Mouse (Mus musculus) midbrain, embryonic 14.5 days (tissue): ENCODE measurements around the gene Krt28. TPM values are rescaled to one million over a fixed set of nuclear protein-coding genes. Genes with fewer than 3 reads are reported as not detected.
A peak's percentile ranks its signal among the peaks of the same experiment; 100 is the strongest.

Source experiments
- ATAC-seq: fragments of 200-750 bp; cut with Nextera tagmentation; 2 replicates; pipeline ENCODE4 v1.8.0; 2017; ENCODE audit warnings: moderate number of reproducible peaks, moderate library complexity; ENCODE audit not compliant: low FRiP score, low TSS enrichment
- DNase-seq: peaks from one replicate; pipeline ENCODE4 v3.0.0-alpha.2; 2015
- H3K27ac ChIP-seq: fragments of 300-500 bp; sonication (generic); replicated peaks from 2 replicates; pipeline ENCODE4 v1.5.1; 2014; ENCODE audit warnings: mild to moderate bottlenecking, low read depth, low read length, moderate library complexity
- H3K27me3 ChIP-seq: fragments of 300-500 bp; sonication (generic); 2 replicates; pipeline ENCODE4 v1.6.1; 2014; ENCODE audit warnings: low read length, control low read depth, mixed read lengths; ENCODE audit not compliant: control insufficient read depth, insufficient read depth
- H3K36me3 ChIP-seq: fragments of 300-500 bp; sonication (generic); 2 replicates; pipeline ENCODE4 v1.6.1; 2014; ENCODE audit warnings: low read length, control low read depth; ENCODE audit not compliant: control insufficient read depth, insufficient read depth
- H3K4me1 ChIP-seq: fragments of 300-500 bp; sonication (generic); 2 replicates; pipeline ENCODE4 v1.6.1; 2014; ENCODE audit warnings: mild to moderate bottlenecking, antibody characterized with exemption, low read length, control low read depth; ENCODE audit not compliant: control insufficient read depth, insufficient read depth
- H3K4me2 ChIP-seq: fragments of 300-500 bp; sonication (generic); 2 replicates; pipeline ENCODE4 v1.6.1; 2014; ENCODE audit warnings: mild to moderate bottlenecking, low read length, moderate library complexity
- H3K4me3 ChIP-seq: fragments of 300-500 bp; sonication (generic); replicated peaks from 2 replicates; pipeline ENCODE4 v1.5.1; 2014; ENCODE audit warnings: low read depth, low read length
- H3K9ac ChIP-seq: fragments of 300-500 bp; sonication (generic); replicated peaks from 2 replicates; pipeline ENCODE4 v1.6.1; 2014; ENCODE audit warnings: mild to moderate bottlenecking, low read length, moderate library complexity
- H3K9me3 ChIP-seq: fragments of 300-500 bp; sonication (generic); 2 replicates; pipeline ENCODE4 v1.6.1; 2016; ENCODE audit warnings: low read length, control low read depth, mixed read lengths; ENCODE audit not compliant: control insufficient read depth
- WGBS: fragments of 180-500 bp; shearing (Covaris S2); extraction: QIAGEN DNeasy Blood & Tissue Kit; methylation state at CpG from one replicate; pipeline ENCODE4 v1.1.7; 2014; 5-methylcytosine and 5-hydroxymethylcytosine counted together
- polyA plus RNA-seq: library from polyadenylated mRNA; unstranded; fragments of >200 nt; fragmentation: Nextera tagmentation; extraction: Ambion mirVana; gene quantifications from 2 replicates; pipeline ENCODE4 v1.2.1, GENCODE M21; 2014

Gene Krt28
- polyA plus RNA-seq: 0.17 and 0.26 TPM in 2 replicates

- 84% methylated on average over 13 of the region's 13 CpGs for WGBS
- Histone ChIP-seq H3K9me3 (no peaks in the 10 kb centered on the region), H3K4me3 (no peak within 1 kb of the TSS), H3K27ac (no peak within 1 kb of the TSS), H3K27me3 (0 out of 2 replicates have a peak, but pooled peaks cover 3% of the 10 kb centered on the region), H3K4me1 (no peaks in the 10 kb centered on the region), H3K4me2 (no peak within 1 kb of the TSS), H3K9ac (no peak within 1 kb of the TSS), H3K36me3 (no peaks in the 10 kb centered on the region)
- DNase-seq (no peak), ATAC-seq (no peak)
Observed at GRCm38 (mm10) chr11:99374803-99375202, at the start of gene Krt28. Krt28 (minus strand) TSS chr11:99374903.

GRCm38 (mm10) chr11:99422159-99422558 lies 47.5 kb upstream of the Krt28 start, which contains the start of gene Krt12:
Krt12 (minus strand) TSS chr11:99422259.
- Histone ChIP-seq H3K4me1 (no peaks in the 10 kb centered on the region), H3K9ac (no peak within 1 kb of the TSS), H3K27ac (no peak within 1 kb of the TSS), H3K27me3 (no peaks in the 10 kb centered on the region), H3K9me3 (no peaks in the 10 kb centered on the region), H3K4me2 (no peak within 1 kb of the TSS), H3K4me3 (no peak within 1 kb of the TSS), H3K36me3 (no peaks in the 10 kb centered on the region)
- no peak for DNase-seq
- ATAC-seq: no peak
- 87% methylated on average over 10 of the region's 10 CpGs for WGBS

GRCm38 (mm10) chr11:99420586-99420985 lies 45.9 kb upstream of the Krt28 start:
- H3K4me1 ChIP-seq: no peaks in the 10 kb centered on the region
- DNase-seq: no peak
- H3K36me3 ChIP-seq: no peaks in the 10 kb centered on the region
- no peak overlapping the region for H3K4me3 ChIP-seq
- no peak overlapping the region for H3K4me2 ChIP-seq
- WGBS: 66% methylated on average over 10 of the region's 10 CpGs
- ATAC-seq: no peak
- no peaks in the 10 kb centered on the region for H3K27me3 ChIP-seq
- H3K9me3 ChIP-seq: no peaks in the 10 kb centered on the region
- no peak overlapping the region for H3K27ac ChIP-seq
- no peak overlapping the region for H3K9ac ChIP-seq

- no peak for ATAC-seq
- no peak overlapping the region for H3K9ac ChIP-seq
- H3K4me2 ChIP-seq: no peak overlapping the region
- no peak overlapping the region for H3K27ac ChIP-seq
- no peaks in the 10 kb centered on the region for H3K27me3 ChIP-seq
- no peaks in the 10 kb centered on the region for H3K9me3 ChIP-seq
- WGBS: 74% methylated on average over 16 of the region's 16 CpGs
- H3K36me3 ChIP-seq: no peaks in the 10 kb centered on the region
- no peaks in the 10 kb centered on the region for H3K4me1 ChIP-seq
- DNase-seq: no peak
- no peak overlapping the region for H3K4me3 ChIP-seq
Observed at GRCm38 (mm10) chr11:99417819-99418218, 43.1 kb upstream of the Krt28 start.

- no peaks in the 10 kb centered on the region for H3K36me3 ChIP-seq
- no peak for DNase-seq
- H3K4me3 ChIP-seq: no peak overlapping the region
- H3K27ac ChIP-seq: no peak overlapping the region
- no peak for ATAC-seq
- H3K4me1 ChIP-seq: no peaks in the 10 kb centered on the region
- no peak overlapping the region for H3K9ac ChIP-seq
- 75% methylated on average over 13 of the region's 13 CpGs for WGBS
- no peaks in the 10 kb centered on the region for H3K27me3 ChIP-seq
- no peak overlapping the region for H3K4me2 ChIP-seq
- no peaks in the 10 kb centered on the region for H3K9me3 ChIP-seq
Observed at GRCm38 (mm10) chr11:99416902-99417301, 42.2 kb upstream of the Krt28 start.

- Histone ChIP-seq H3K36me3 (no peaks in the 10 kb centered on the region), H3K9me3 (no peaks in the 10 kb centered on the region), H3K9ac (no peak overlapping the region), H3K4me2 (no peak overlapping the region), H3K27me3 (no peaks in the 10 kb centered on the region), H3K4me3 (no peak overlapping the region), H3K27ac (no peak overlapping the region), H3K4me1 (no peaks in the 10 kb centered on the region)
- 91% methylated on average over 13 of the region's 13 CpGs for WGBS
- no peak for DNase-seq
- ATAC-seq: no peak
Observed at GRCm38 (mm10) chr11:99414463-99415147, 39.9 kb upstream of the Krt28 start.

GRCm38 (mm10) chr11:99413247-99413646 lies 38.5 kb upstream of the Krt28 start:
- DNase-seq: peak; percentile 81
- WGBS: 25% methylated on average over 6 of the region's 6 CpGs
- no peaks in the 10 kb centered on the region for H3K27me3 ChIP-seq

GRCm38 (mm10) chr11:99406186-99406585 lies 31.5 kb upstream of the Krt28 start:
- no peaks in the 10 kb centered on the region for H3K4me1 ChIP-seq
- 74% methylated on average over 10 of the region's 10 CpGs for WGBS
- DNase-seq: no peak
- H3K27me3 ChIP-seq: no peaks in the 10 kb centered on the region
- H3K36me3 ChIP-seq: no peaks in the 10 kb centered on the region
- H3K4me2 ChIP-seq: no peak overlapping the region
- H3K4me3 ChIP-seq: no peak overlapping the region
- H3K27ac ChIP-seq: no peak overlapping the region
- no peaks in the 10 kb centered on the region for H3K9me3 ChIP-seq
- no peak overlapping the region for H3K9ac ChIP-seq
- ATAC-seq: no peak

More at GRCm38 (mm10) chr11:99413247-99413646, 38.5 kb upstream of the Krt28 start:
- ATAC-seq: no peak
- H3K27ac ChIP-seq: no peak overlapping the region
- no peak overlapping the region for H3K4me2 ChIP-seq
- no peaks in the 10 kb centered on the region for H3K4me1 ChIP-seq
- no peaks in the 10 kb centered on the region for H3K9me3 ChIP-seq
- H3K9ac ChIP-seq: no peak overlapping the region
- H3K36me3 ChIP-seq: no peaks in the 10 kb centered on the region
- H3K4me3 ChIP-seq: no peak overlapping the region

GRCm38 (mm10) chr11:99399956-99400549 lies 25.4 kb upstream of the Krt28 start:
- no peaks in the 10 kb centered on the region for H3K27me3 ChIP-seq
- 89% methylated on average over 13 of the region's 13 CpGs for WGBS

More at GRCm38 (mm10) chr11:99399956-99400549, 25.4 kb upstream of the Krt28 start:
- DNase-seq: no peak
- Histone ChIP-seq H3K9ac (no peak overlapping the region), H3K4me2 (no peak overlapping the region), H3K4me1 (peaks cover 3% of the 10 kb centered on the region; the same call in 1 of the 2 replicates), H3K27ac (no peak overlapping the region), H3K36me3 (no peaks in the 10 kb centered on the region), H3K4me3 (no peak overlapping the region), H3K9me3 (no peaks in the 10 kb centered on the region)
- no peak for ATAC-seq
